Mouse (Mus musculus): ENCODE data around the gene Tmem252. TPM values are rescaled to one million over a fixed set of nuclear protein-coding genes. Genes with fewer than 3 reads are reported as not detected.
A peak's percentile ranks its signal among the peaks of the same experiment; 100 is the strongest.

Tmem252 gene
- total RNA-seq, 2 experiments from 2014 or later, result 0.24 to 0.51 TPM

- DNase-seq, result no peak
Observed at GRCm38 (mm10) chr19:24724362-24724761, 50.6 kb downstream of the Tmem252 start.

- peak; percentile 8 for DNase-seq
Observed at GRCm38 (mm10) chr19:24730661-24731060, 56.9 kb downstream of the Tmem252 start.

Other genes starting within 250 kb of the Tmem252 start
- 10 to 100 TPM; 26.5 to 29.4 TPM for gene Fam122a, start 196.7 kb upstream of the Tmem252 start, total RNA-seq (2021)
- 10 to 100 TPM; 18.8 to 20.0 TPM for gene Pip5k1b, start 118.1 kb upstream of the Tmem252 start, total RNA-seq (2021)
- 10 to 100 TPM; 47.4 to 48.7 TPM for gene Pgm5, start 187.8 kb downstream of the Tmem252 start, total RNA-seq (2021)
- gene Gm10053, start 201.7 kb downstream of the Tmem252 start, total RNA-seq (2021), result 100 to 1,000 TPM; 680 to 715 TPM
- not detected for gene Foxd4, start 227.2 kb downstream of the Tmem252 start, total RNA-seq (2021)